Mouse (Mus musculus) monocyte, adult 5-6 weeks (primary cell): ENCODE results near the gene Astl. TPM values are rescaled to one million over a fixed set of nuclear protein-coding genes. Genes with fewer than 3 reads are reported as not detected.

Source experiments
- ATAC-seq: fragments of 153-309, 156-312 bp; replicated peaks from 2 replicates; pipeline ENCODE4 v1.8.0; 2017; ENCODE audit warnings: mild to moderate bottlenecking; ENCODE audit not compliant: low TSS enrichment, insufficient number of reproducible peaks, severe bottlenecking, poor library complexity, low FRiP score
- total RNA-seq: library from RNA; stranded (forward); fragments of 200-1000, 200-491, 200-594 nt; gene quantifications from 3 replicates; pipeline ENCODE4 v1.2.3, GENCODE M21; 2017

Gene Astl
- total RNA-seq, 1 experiment from 2014 or later, result 1.1 TPM

DNA sequence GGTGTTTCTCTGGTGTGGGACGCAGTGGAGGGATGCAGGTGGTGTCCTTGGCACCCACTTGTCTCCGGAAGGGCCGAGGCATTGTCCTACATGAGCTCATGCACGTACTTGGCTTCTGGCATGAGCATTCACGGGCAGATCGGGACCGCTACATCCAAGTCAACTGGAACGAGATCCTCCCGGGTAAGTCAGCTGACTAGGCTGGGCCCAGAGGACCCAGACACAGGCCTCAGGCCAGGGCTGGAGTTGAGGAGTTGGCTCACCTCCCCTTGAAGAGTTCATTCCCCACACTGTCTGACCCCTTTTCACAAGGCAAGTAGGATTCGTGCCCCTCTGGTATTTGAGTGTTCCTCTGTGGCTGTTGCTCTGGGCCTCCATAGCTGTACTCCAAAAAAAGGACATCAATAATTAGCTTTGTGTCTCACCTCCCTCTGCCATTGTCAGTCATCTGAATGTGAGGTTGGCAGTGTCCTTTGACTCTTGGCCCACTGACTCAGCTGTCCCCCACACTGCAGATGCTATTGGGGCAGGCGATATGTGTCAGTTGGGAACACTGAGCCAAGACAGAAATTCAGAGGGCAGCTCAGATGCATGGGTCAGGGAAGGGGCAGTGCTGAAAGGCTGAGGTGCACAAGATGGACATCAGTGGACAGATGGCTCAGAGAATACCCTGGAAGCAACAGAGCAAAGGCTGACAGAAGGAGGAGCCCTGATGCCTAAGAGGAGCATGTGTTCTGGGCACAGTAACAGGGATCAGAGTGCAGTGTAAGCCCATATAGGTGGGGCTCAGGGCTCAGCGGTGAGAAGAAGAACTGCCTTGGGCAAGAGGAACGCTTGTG lies 8.9 kb downstream of the Astl start:
- no peak for ATAC-seq

DNA sequence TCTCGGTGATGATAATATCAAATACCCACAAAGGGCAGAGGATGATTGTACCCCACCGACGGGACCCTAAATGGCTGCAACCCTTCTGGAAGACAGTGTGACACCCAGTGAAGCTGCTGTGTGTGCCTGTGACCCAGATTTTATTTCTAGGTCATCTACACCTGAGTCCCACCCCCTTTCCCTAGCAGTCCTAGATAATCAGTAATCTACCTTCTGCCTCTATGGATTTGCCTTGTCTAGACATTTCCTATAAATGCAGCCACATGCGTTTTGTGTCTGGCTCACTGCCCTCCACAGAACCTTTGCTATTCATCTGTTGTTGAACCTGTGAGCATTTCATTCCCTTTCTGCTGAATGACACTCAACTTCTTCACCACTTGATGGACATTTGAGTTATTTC lies 15.4 kb downstream of the Astl start:
- no peak for ATAC-seq

DNA sequence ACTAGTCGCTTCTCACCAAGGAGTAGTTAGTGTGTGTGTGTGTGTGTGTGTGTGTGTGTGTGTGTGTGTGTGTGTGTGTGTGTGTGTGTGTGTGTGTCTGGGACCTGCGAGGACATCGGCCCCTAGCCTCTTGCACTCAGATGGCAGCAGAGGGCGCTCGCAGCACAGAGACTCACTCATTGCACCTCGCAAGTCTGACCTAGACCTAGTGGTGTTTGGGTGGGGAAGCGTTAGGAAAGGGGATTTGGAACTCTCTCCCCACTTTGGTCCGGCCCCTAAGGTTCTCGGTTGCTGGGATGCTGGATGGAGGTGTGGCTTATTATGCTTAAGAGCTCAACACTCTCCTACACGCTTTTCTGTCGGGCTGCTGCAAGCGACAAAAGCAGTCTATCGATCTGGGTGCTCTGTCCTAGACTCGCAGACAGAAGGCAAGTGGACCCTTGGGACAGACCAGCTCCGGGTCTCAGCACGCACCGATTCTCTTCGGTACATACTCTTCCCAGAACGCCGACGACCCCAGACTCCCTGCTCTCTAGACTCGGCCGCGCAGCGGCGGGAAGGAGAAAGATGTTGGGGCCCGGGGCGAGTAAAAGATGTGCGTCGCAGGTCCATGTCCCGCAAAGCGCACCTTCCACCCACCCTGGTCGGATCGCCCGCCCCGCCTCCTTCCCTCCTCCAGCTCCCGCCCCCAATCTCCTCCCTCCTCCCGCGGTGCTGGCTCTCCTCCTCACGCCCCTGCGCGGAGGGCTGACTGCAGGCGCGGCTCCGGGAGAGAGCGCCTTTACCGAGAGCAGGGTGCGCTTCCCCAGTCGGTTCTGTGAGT lies 24.2 kb downstream of the Astl start, which contains the start of gene Adra2b:
Gene Adra2b (plus strand): TSS at position 750 of the 823 bp plus-strand sequence.
- ATAC-seq, result 0 out of 2 replicates have a peak, but pooled peaks have one; percentile 52

DNA sequence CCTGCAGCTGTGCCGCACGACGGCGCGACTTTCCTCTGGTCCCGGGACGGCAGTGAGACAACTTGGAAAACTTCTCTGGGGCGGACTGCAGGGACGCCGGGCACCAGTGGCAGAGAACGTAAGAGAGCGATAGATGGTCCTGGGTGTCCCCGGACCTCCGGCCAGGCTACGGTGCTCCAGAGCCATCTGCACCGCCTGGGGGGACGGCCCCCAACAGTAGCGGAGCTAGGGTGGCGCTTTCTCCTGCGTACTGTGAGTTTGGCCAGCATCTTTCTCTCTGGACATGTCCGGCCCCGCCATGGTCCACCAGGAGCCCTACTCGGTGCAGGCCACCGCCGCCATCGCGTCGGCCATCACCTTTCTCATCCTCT lies 24.8 kb downstream of the Astl start:
- no peak for ATAC-seq

DNA sequence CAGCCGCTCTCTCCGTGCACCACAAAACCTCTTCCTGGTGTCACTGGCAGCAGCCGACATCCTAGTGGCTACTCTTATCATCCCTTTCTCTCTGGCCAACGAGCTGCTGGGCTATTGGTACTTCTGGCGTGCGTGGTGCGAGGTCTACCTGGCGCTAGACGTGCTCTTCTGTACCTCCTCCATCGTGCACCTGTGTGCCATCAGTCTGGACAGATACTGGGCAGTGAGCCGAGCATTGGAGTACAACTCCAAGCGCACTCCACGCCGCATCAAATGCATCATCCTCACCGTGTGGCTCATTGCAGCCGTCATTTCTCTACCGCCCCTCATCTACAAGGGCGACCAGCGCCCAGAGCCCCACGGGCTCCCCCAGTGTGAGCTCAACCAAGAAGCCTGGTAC lies 25.3 kb downstream of the Astl start:
- ATAC-seq, result no peak

DNA sequence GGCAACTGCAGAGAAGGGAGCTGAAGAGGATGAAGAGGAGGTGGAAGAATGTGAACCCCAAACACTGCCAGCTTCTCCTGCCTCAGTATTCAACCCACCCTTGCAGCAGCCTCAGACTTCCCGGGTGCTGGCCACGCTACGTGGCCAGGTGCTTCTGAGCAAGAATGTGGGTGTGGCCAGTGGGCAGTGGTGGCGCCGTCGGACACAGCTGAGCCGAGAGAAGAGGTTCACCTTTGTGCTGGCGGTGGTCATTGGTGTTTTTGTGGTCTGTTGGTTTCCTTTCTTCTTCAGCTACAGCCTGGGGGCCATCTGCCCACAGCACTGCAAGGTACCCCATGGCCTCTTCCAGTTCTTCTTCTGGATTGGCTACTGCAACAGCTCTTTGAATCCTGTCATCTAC lies 26.0 kb downstream of the Astl start:
- no peak for ATAC-seq

DNA sequence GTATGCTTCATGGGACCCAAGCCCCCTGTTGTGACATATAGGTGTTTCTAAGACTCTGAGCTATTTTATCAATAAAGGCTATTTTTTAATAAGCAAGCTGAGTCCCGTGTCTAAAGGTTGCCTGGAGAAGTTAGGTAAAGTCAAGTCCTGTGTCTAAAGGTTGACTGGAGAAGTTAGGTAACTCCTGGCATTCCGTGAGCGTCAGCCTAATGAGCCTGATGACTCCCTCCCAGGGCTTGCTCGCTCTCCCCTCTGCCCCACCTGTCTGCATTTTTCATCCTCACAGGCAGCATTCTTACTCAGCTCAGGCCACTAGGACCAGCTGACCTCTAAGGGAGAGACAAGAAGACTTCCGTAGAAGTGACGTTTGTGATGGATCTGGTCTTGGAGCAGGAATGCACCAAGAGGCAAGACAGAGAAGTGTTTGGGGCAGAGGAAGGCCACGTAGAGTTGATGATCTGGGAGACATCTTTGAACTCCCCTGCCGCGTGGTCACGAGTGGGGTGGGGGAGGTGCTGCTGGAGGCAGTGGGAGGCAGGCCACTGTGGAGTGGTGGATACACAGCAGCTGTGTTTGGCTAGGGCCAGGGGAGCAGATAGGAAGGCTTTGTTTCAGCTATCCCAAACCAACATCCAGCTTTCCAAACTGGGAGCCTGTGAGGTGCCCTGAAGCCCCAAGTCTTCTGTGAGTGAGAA lies 28.8 kb downstream of the Astl start:
- no peak for ATAC-seq

DNA sequence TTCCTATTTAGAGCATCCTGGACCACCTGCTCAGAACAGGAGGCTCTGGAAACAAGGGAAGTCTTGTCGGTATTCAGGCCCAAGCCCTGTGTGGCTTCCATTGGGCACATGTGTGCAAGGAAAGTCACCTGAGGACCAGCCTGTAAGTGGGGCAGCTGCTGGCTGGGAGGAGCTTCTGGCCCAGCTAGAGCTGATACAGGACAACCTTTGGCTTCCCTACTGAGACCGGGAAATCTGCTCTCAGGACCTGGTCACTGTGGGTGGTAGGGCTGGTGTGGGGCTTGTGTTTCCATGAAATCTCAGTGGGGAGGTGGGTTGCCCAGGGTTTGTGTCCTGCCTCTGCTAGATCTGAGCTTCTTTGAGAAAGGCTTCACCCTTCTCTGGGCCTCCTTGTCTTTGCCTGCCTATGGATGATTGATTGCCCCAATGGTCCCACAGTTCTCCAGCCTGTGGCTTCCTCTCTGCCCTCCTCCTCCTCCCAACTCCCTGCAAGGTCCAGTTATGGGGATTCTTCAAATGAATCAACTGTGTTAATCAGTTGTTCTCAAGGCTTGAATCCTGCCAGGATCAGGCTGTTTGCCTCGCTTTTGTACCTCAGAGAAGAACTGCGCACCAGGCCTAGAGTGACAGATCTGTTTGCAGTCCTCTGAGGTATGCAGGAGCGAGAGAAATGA lies 31.4 kb downstream of the Astl start:
- no peak for ATAC-seq

DNA sequence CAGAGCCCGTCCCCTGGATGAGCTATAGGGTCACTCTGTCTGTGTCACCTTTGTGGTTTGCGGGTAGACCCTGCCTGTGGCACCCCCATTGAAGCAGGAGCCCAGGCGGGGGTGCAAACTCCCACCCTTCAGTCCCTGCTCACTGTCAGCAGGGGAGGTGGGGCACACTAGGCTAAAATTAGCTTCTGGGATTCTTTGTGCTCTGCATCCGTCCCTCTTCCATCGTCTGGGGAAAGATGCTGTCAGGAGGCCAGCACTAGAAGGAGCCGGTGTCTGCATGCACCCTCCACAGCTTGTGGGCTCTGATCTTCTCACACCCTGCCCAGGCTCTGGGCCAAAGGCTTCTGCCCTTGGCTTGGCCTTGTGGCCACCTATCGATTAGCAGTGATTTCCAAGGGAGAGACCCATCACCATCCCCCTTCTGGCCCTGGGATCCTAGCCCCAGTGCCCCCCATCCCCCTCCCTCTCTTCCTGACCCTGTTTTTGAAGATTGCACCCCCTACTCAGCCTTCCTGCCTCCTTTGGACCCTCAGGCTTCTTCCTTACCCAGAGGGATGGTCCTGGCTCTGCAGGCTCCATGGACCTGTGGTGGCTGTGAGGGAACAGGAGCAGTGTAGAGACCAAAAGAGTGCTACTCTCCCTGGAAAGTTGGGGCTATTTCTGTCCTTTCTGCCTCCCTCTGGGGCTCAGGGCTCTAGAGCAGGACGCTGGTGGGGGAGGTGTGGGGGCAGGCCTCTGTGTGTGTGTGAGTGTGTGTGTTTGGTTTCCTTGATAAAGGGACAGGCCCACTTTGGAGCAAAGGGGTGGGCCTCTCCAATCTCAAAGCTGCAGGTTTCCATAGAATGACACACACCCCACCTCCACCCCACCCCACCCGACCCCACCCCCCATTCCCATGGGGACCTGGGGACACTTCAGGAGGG lies 32.4 kb downstream of the Astl start:
- no peak for ATAC-seq

DNA sequence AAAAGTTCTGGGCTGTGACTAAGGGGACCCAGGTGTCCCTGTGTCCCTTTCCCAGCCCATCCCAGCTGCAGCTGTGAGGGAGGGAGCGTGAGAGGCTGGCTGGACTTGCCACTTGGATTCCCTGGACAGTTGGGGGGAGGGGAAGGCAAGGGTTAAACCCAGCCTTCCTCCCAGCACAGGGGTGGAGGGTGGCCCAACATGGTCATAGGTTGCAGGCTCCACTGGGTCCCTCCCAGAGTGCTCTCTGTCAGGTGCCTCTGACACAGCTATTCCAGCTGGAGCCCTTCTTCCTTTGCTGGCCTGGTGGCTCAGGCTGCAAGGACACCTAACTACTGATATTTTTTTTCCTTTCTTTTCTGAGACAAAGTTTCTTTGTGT lies 33.0 kb downstream of the Astl start:
- ATAC-seq, result no peak

DNA sequence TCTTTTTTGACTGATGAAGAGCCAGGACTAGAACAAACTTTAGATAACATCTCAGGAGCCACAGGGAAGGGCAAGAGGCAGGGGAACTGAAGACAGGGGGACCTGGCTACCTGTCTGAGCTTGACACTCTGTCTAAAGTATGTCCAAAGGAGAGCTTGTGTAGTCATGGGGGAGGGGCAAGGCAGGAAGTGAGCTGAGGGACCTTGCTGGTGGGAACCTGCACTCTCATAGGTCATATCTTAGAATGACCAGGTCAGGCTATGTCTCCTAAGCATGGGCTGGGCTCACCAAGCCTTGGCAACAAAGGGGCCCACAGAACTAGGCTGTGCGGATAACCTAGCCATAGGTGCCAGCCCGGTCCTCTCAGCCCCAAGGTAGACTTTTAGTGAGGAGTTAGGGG lies 33.6 kb downstream of the Astl start:
- no peak for ATAC-seq

DNA sequence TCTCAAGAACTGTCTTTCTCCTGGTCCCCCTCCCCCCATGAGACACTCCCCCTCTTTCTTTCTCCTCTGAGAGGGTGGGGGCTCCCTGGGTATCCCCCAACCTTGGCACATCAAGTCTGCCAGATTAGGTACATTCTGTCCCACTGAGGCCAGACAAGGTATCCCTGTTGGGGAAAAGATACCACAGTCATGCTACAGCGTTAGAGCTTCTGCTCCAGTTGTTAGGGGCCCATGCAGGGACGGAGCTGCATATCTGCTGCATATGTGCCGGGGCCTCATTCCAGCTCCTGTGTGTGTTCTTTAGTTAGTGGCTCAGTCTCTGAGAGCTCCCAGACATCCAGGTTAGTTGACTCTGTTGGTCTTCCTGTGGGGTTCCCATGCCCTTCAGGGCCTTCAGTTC lies 35.7 kb downstream of the Astl start:
- no peak for ATAC-seq

DNA sequence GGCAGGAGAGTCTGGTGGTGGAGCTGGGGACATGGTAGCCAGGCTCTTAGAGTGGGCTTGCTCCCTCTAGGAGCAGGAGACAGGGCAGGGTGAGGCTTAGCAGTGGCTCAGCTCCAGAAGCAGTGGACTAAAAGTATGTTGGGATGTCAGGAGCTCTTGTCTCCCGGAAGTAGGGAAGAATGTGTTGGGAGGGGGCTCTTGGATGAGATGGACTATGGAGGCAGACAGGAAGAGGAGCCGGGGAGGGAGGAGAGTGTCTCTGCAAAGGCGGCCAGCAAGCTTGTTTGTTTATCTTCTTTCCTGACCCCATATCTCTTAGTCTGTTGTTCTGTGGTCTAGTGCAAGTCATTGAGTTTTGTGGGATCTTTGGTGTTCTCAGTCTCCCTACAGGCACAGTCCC lies 36.6 kb downstream of the Astl start:
- no peak for ATAC-seq

DNA sequence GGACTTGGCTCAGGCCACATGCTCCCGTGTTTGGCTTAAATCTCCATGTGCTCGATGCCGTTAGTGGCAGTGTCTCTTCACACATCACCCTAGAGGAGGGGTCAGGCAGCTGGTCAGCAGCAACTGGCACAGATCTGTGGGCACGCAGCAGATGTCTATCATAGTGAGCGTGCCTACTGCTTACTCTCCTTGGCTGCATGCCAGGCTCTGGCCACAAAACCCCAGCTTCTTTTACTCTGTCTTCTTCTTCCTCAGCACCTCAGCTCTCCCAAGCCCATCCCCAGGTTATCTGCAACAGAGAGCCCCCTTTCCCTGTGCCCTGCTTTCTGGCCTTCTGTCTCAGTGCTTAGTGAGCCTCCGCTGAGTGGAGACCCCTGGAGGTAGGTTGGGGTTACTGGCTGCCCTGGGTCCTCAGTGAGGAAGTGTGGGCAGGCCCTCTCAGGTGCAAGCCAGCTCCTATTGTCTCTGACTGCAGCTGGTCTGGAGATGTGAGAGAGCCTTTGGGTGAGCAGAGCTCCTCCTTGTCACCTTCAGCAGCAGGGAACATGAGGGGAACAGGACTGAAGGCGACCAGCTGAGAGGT lies 37.4 kb downstream of the Astl start:
- ATAC-seq, result no peak; the same call in 1 of the 2 replicates

DNA sequence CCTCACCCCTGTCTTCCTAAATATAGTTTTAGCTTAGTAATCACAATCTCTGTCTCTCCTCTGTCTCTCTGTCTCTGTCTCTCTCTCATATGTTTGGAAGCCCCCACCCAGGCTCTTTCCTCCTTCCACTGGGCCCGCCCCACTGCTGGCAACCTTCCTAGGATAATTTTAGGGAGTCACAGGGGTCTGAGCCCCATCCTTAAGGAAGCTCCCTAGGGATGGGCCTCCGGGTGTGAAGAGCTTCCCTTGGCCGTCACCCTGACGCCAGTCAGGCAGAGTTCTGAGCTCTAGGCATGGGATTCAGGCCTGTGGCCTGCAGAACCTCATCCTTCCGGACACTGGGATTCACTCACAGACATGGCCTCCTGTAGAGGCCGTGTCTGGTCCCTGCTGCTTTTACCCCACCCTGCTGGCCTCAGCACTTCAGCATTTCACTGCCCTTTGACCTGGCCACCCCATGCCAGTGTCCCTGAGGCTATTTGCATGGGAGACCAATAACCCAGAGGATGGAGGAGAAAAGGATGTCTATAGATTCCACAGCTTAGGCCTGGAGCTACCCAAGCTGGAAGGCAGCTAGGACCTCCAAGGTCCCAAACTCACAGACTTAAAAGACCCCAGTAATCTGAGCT lies 38.1 kb downstream of the Astl start:
- no peak for ATAC-seq

DNA sequence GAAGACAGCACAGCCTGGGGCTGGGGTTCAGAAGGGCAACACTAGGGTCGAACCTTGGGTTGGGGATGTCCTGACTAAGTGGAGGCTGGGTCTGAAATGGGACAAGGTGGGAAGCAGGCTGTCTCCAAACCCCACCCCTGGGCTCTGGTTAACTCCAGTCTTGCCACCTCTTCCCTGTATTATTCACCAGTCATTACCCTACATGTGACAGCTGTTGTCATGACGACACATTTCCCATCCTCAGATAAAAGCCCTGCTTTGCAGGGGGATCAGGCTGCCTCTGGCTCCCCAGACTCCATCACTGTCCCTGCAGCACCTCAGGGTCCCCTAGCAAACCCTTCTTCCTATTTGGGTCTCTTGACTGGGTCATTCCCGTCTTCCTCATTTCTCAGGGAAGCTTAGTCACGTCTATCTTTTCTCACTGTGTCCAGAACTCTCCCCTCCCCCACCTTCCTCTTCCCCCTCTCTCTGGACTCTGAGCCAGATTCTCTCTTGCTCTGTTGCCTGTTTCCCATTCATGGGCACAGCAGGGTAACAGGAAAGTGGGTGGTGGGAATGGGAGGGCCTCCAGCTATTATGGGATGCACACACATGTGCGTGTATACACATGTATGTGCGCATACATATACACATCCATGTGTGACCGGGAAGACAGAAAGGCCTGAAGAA lies 39.6 kb downstream of the Astl start:
- no peak for ATAC-seq

DNA sequence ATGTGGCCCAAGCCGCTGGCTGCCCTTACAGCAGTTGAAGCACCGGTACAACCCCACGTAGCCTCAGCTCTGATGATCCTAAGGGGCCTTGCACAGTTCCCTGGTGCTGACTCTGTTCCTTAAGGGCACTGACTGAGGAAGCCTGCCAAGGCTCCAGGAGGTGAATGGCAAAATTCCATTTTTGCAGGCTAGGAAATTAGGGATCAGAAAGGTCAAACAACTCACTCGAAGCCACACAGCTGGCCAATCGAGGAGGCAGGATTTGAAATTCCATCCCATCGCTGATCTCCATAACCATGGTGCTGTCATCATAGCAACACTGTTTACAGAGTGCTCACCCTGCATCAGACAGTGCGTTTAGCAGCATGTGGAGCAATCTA lies 40.2 kb downstream of the Astl start:
- no peak for ATAC-seq
